Mouse (Mus musculus): Measurements from ENCODE around the gene Mettl18.

- TF ChIP-seq TAL1 (IDR thresholded peaks at IDR 0.05; ENCODE audit: low read length) (no peak), GATA1 (IDR thresholded peaks at IDR 0.05; ENCODE audit: low read length) (no peak)
Measured at GRCm38 (mm10) chr1:164001831-164002452, 7.3 kb downstream of the Mettl18 start.

Measured in erythroblast, embryonic 14.5 days (primary cell).